Mouse (Mus musculus) layer of hippocampus, adult 18-20 months (tissue): ENCODE data around the gene L1cam. TPM values are rescaled to one million over a fixed set of nuclear protein-coding genes. Genes with fewer than 3 reads are reported as not detected.

Experiments used
- DNase-seq, 2 experiments: peaks; one replicate each; pipeline ENCODE4 v3.0.0; 2022; ENCODE audit warnings: low spot score in 2 of 2
- long read RNA-seq: library from polyadenylated mRNA; stranded (forward); transcript quantifications from one replicate; pipeline ENCODE4 v2.0.0, GENCODE M21; 2021
- total RNA-seq, 2 experiments: library from RNA; stranded (reverse); gene quantifications; 2 replicates each; pipeline ENCODE4 v1.2.3; 2021

Gene L1cam
- total RNA-seq: 100 to 1,000 TPM; 118 to 119 TPM
- long read RNA-seq, partial matches to known transcripts: 0 of 7 reads
- long read RNA-seq, other reads (novel, unspliced or antisense): 7 of 7 reads

DNA sequence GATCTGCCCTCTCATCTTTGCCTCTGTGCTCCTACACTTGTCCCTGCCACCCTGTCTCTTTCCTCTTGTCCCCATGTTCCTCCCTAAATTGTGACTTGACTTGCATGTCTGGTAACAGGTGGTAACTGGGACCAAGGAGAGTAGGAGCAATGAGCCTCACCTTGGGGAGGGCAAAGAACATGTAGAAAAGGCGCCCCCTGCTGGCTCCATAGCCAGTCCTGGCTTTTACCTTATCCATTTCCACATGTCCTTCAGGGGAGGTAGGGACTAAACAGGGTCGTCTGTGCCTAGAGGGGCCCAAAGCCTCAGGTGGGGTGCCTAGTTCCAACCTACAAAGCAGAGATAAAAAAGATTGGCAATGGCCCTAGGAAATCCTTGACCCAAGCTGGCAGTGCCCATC is at the start of gene L1cam:
L1cam (minus strand) TSS at position 387 of the 400 bp plus-strand sequence.
- peak in 1 of 2 experiments; percentile 67 for DNase-seq

DNA sequence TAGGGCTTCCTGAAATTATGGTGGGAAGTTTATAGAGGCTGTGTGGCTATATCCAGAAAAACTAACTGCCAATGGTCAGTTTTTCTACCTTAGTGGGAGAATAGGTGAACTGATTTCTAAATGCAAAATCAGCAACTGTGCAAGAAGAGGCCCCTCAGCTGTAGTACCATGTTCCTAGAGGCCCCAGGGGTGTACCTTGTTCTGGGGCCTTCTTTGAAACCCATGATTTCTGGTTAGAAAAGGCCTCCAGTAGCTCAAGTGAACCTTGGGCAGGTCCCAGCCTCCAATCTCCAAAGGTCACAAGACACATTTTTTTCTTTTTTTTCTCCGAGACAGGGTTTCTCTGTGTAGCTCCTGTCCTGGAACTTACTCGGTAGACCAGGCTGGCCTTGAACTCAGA is 46.4 kb upstream of the L1cam start:
- DNase-seq: no peak

GRCm38 (mm10) chrX:73941860-73942259 is 46.0 kb upstream of the L1cam start:
- no peak for DNase-seq

GRCm38 (mm10) chrX:73931871-73932270 is 36.0 kb upstream of the L1cam start:
- no peak for DNase-seq

GRCm38 (mm10) chrX:73930402-73931062 is 34.6 kb upstream of the L1cam start, which contains the start of gene Renbp:
Gene Renbp, minus strand, starts transcription at chrX:73930850.
- peak in 1 of 2 experiments; percentile 9 for DNase-seq

GRCm38 (mm10) chrX:73922550-73922882 is 26.6 kb upstream of the L1cam start:
- no peak for DNase-seq

DNA sequence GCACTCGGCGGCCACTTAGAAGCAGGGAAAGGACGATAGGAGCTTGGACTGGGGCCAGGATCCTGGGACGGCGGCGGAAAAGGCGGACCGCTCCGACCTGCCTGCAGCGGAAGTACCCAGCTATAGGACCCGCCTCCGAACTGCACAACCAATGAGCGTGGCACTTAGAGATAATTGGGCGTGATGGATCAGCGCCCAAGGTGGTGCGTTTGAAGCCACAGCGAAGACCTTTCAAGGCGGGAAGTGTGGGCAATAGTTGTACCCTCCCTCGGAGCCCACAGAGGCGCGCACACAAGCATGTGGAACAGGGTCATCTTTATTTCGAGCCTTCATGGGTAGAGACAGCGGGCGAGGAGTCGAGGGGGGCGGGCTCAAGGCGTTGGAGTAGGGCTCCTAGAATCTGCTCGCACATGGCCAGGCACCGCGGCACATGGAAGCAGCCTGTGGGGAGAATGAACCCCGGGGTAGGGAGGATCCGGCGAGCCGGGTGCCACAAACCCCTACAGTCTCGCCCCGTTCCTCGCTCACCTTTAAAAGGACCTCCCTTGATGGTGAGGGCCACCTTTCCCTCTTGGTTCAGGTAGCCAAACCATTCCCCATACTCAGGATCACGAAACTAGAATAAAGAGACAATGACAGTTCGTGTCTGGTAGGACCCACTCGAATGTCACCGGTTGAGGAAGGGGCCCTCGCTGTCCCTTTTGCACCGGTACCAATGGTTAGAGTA is 26.1 kb upstream of the L1cam start, which contains the start of the genes Arhgap4 and Naa10:
Arhgap4 (minus strand) TSS at position 48 of the 727 bp plus-strand sequence.
Naa10 (minus strand) TSS at position 122 of the 727 bp plus-strand sequence.
- DNase-seq: peak; percentile 73 to 87

DNA sequence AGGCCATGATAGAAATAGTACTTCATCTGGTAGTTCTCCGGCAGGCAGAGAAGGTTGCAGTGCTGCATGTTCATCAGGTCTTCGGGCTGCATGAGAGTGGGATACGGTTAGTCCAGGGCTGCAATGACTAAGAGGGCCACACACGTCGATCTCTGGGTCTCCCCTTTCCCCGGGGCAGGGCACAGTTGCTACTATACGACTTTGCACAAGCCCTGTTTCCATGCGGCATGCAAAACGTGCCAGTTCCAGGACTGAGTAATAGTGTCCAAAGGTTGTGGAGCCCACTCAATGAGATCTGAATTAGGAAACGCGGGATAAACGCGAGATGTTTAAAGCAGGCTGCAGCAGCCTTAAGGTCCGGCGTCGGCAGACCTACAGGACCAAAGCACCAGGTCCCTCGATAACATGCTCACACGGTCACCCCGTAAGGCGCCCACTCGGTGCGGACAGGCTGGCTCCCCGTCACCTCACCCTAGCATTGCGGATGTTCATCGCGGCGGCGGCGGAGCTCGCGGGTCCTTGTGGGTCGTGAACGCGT is 25.4 kb upstream of the L1cam start:
- DNase-seq: no peak

- no peak for DNase-seq
These were observed 22.7 kb upstream of the L1cam start for GRCm38 (mm10) chrX:73918631-73919030.

GRCm38 (mm10) chrX:73916945-73917344 is 21.0 kb upstream of the L1cam start:
- DNase-seq: no peak

- DNase-seq: peak; percentile 82 to 94
These were observed 19.2 kb upstream of the L1cam start for GRCm38 (mm10) chrX:73914827-73915703.

DNA sequence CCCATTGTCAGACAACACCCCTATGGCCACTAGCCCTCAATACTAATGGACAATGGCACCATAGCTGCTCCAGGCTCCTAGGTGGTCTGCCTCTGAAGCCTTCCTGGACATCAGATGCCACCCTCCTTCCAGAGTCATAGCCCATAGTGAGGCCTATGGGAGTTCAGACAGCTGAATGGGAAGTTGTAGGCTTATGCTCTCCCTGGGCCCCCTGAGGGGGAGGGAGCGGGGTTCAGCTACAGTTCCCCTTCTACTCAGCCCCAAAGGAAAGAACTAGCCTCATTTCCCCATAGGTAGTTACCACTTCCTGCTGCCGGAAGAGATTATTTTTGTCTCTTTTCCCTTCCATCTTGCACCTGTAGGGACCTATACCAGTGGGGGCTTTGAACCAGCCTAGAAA is 15.7 kb upstream of the L1cam start:
- DNase-seq: no peak

- no peak for DNase-seq
These were observed 15.3 kb upstream of the L1cam start for GRCm38 (mm10) chrX:73911156-73911555.

DNA sequence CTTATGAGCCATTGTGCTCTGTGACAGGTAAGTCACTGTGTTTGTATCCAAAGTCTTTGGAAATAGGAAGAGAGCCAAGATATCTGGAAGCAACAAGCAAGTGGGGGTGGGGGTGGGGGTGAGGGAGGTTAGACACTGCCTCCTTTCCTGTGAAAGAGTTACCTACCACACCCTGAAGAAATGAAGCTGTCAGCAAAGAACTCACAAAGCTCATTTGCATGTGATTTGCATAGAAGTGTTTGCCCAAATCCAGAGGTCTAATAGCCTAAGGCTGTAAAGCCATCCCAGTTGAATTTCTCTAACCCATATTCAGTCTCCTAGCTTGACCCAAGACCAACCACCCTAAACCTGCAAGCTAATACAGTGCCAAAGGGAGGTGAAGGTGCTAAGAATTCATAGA is 14.5 kb upstream of the L1cam start:
- DNase-seq: no peak

GRCm38 (mm10) chrX:73910049-73910448 is 14.1 kb upstream of the L1cam start:
- no peak for DNase-seq

GRCm38 (mm10) chrX:73897959-73898358 is 2.1 kb upstream of the L1cam start:
- no peak for DNase-seq

- no peak for DNase-seq
These were observed 3.1 kb downstream of the L1cam start for GRCm38 (mm10) chrX:73892833-73893232.

GRCm38 (mm10) chrX:73891551-73892152 is 4.3 kb downstream of the L1cam start, which contains the start of gene Avpr2:
Gene Avpr2, plus strand, starts transcription at chrX:73892102.
- no peak for DNase-seq

DNA sequence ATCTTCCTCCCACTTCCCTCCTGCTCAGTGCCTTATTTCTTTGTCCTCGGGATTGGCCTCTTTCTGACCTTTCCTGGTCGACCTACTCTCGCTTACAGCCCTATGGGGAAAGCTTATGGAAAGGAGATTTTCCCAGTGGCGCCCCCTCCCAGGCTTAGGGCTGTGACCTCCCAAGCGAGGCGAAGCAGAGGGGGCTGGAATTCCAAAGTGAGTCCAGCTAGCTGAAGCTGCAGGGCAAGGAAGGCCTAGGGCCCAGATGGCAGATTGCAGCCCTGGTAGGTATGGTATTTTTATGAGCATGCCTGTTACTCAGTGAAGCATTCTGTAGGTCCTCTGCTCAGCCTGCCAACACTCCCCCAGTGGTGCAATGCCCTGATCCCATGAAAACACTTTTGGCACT is 14.4 kb downstream of the L1cam start:
- DNase-seq: no peak

DNA sequence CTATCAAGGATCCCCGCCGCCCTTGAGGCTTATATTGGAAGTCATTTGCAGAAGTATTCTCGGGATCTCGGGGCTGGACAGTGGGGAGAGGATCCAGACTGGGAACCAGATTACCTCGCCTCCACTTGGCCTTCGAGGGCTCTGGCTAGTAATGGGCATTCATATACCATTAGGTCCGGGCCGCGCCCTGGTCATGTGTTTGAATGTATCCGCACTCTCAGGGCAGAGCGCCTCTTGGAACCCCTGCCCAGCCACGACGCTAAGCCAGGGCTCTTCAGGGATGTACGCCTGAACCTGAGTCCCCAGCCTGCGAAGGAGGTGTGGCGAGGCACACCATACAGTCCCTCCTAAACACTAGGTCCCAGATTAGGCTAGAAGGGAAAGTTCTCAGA is 14.9 kb downstream of the L1cam start:
- no peak for DNase-seq
